Mouse (Mus musculus) lung, embryonic 15.5 days (tissue): ENCODE results near the gene 3110021N24Rik. TPM values are rescaled to one million over a fixed set of nuclear protein-coding genes. Genes with fewer than 3 reads are reported as not detected.
"Not testable (repeated sequence)": the region's sequence is repeated elsewhere in the genome, so short reads cannot be mapped to it uniquely, and the experiment has no call there.

Source experiments
- ATAC-seq: fragments of 200-750 bp; cut with Nextera tagmentation; 2 replicates; pipeline ENCODE4 v1.8.0; 2017; ENCODE audit warnings: moderate number of reproducible peaks, borderline replicate concordance; ENCODE audit not compliant: low FRiP score, low TSS enrichment; ENCODE audit errors: extremely low read depth
- H3K27ac ChIP-seq: fragments of 300-500 bp; sonication (generic); 2 replicates; pipeline ENCODE4 v1.5.1; 2015; ENCODE audit warnings: moderate library complexity, mild to moderate bottlenecking, inconsistent platforms
- H3K27me3 ChIP-seq: fragments of 300-500 bp; sonication (generic); 2 replicates; pipeline ENCODE4 v1.6.1; 2015; ENCODE audit warnings: inconsistent platforms
- H3K36me3 ChIP-seq: fragments of 300-500 bp; sonication (generic); 2 replicates; pipeline ENCODE4 v1.6.1; 2015; ENCODE audit warnings: inconsistent platforms
- H3K4me1 ChIP-seq: fragments of 300-500 bp; sonication (generic); 2 replicates; pipeline ENCODE4 v1.6.1; 2015; ENCODE audit warnings: inconsistent platforms
- H3K4me2 ChIP-seq: fragments of 300-500 bp; sonication (generic); 2 replicates; pipeline ENCODE4 v1.6.1; 2015; ENCODE audit warnings: inconsistent platforms, mild to moderate bottlenecking, moderate library complexity
- H3K4me3 ChIP-seq: fragments of 300-500 bp; sonication (generic); 2 replicates; pipeline ENCODE4 v1.5.1; 2015; ENCODE audit warnings: mild to moderate bottlenecking, inconsistent platforms
- H3K9ac ChIP-seq: fragments of 300-500 bp; sonication (generic); 2 replicates; pipeline ENCODE4 v1.6.1; 2015; ENCODE audit warnings: inconsistent platforms
- H3K9me3 ChIP-seq: fragments of 300-500 bp; sonication (generic); 2 replicates; pipeline ENCODE4 v1.6.1; 2016; ENCODE audit warnings: inconsistent platforms
- WGBS: fragments of 180-500 bp; shearing (Covaris S2); methylation state at CpG from one replicate; pipeline ENCODE4 v1.1.7; 2015; 5-methylcytosine and 5-hydroxymethylcytosine counted together
- polyA plus RNA-seq: library from polyadenylated mRNA; unstranded; fragments of >200 nt; fragmentation: Nextera tagmentation; extraction: Ambion mirVana; gene quantifications from 2 replicates; pipeline ENCODE4 v1.2.1, GENCODE M21; 2015

Gene 3110021N24Rik
- 1.8 and 2.0 TPM in 2 replicates for polyA plus RNA-seq

GRCm38 (mm10) chr4:108719349-108719748, at the start of gene 3110021N24Rik:
TSS of gene 3110021N24Rik (plus strand) at chr4:108719649.
- Histone ChIP-seq H3K36me3 (peaks cover 9% of the 10 kb centered on the region; the same call in 1 of the 2 replicates), H3K9ac (no peak within 1 kb of the TSS), H3K4me2 (no peak within 1 kb of the TSS), H3K4me3 (no peak within 1 kb of the TSS), H3K27ac (no peak within 1 kb of the TSS), H3K9me3 (no peaks in the 10 kb centered on the region), H3K27me3 (no peaks in the 10 kb centered on the region), H3K4me1 (no peaks in the 10 kb centered on the region)
- no peak for ATAC-seq
- 83% methylated on average over 5 of the region's 5 CpGs for WGBS

GRCm38 (mm10) chr4:108686156-108686555, 33.3 kb upstream of the 3110021N24Rik start:
- H3K9me3 ChIP-seq, result no peaks in the 10 kb centered on the region
- no peaks in the 10 kb centered on the region for H3K27me3 ChIP-seq
- no peak overlapping the region for H3K4me3 ChIP-seq
- H3K9ac ChIP-seq, result no peak overlapping the region
- no peak overlapping the region for H3K27ac ChIP-seq
- WGBS, result 72% methylated on average over 3 of the region's 3 CpGs
- peaks cover 18% of the 10 kb centered on the region for H3K36me3 ChIP-seq
- H3K4me2 ChIP-seq, result no peak overlapping the region
- H3K4me1 ChIP-seq, result no peaks in the 10 kb centered on the region
- no peak for ATAC-seq

GRCm38 (mm10) chr4:108687098-108687497, 32.4 kb upstream of the 3110021N24Rik start:
- H3K9ac ChIP-seq, H3K4me1 ChIP-seq, ATAC-seq, H3K27ac ChIP-seq, H3K27me3 ChIP-seq, H3K4me2 ChIP-seq, H3K9me3 ChIP-seq, H3K4me3 ChIP-seq: not testable (repeated sequence)
- 91% methylated on average over 6 of the region's 7 CpGs for WGBS
- peaks cover 19% of the 10 kb centered on the region for H3K36me3 ChIP-seq

GRCm38 (mm10) chr4:108690479-108690878, 29.0 kb upstream of the 3110021N24Rik start:
- whole genome bisulfite sequencing, result 93% methylated on average over 3 of the region's 3 CpGs
- no peak for ATAC-seq
- Histone ChIP-seq H3K9me3 (no peaks in the 10 kb centered on the region), H3K4me3 (no peak overlapping the region), H3K4me1 (no peaks in the 10 kb centered on the region), H3K9ac (no peak overlapping the region), H3K36me3 (peaks cover 23% of the 10 kb centered on the region), H3K27me3 (no peaks in the 10 kb centered on the region), H3K27ac (no peak overlapping the region), H3K4me2 (no peak overlapping the region)

- no peak overlapping the region for H3K4me3 ChIP-seq
- no peaks in the 10 kb centered on the region for H3K4me1 ChIP-seq
- peaks cover 23% of the 10 kb centered on the region for H3K36me3 ChIP-seq
- no peak overlapping the region for H3K9ac ChIP-seq
- no peaks in the 10 kb centered on the region for H3K27me3 ChIP-seq
- no peak overlapping the region for H3K4me2 ChIP-seq
- H3K27ac ChIP-seq, result no peak overlapping the region
- H3K9me3 ChIP-seq, result no peaks in the 10 kb centered on the region
- ATAC-seq, result no peak
Observed at GRCm38 (mm10) chr4:108691469-108691868, 28.0 kb upstream of the 3110021N24Rik start.

GRCm38 (mm10) chr4:108696934-108697333, 22.5 kb upstream of the 3110021N24Rik start:
- Histone ChIP-seq H3K36me3 (peaks cover 4% of the 10 kb centered on the region; the same call in 1 of the 2 replicates), H3K9me3 (no peaks in the 10 kb centered on the region), H3K4me1 (no peaks in the 10 kb centered on the region), H3K4me2 (no peak overlapping the region), H3K27ac (no peak overlapping the region), H3K9ac (no peak overlapping the region), H3K27me3 (no peaks in the 10 kb centered on the region), H3K4me3 (no peak overlapping the region)
- WGBS, result 59% methylated on average over 3 of the region's 3 CpGs
- no peak for ATAC-seq

- H3K9me3 ChIP-seq, result no peaks in the 10 kb centered on the region
- no peak overlapping the region for H3K9ac ChIP-seq
- no peaks in the 10 kb centered on the region for H3K4me1 ChIP-seq
- no peak overlapping the region for H3K27ac ChIP-seq
- WGBS, result 46% methylated on average over 5 of the region's 5 CpGs
- ATAC-seq, result no peak
- H3K36me3 ChIP-seq, result no peaks in the 10 kb centered on the region
- no peak overlapping the region for H3K4me2 ChIP-seq
- H3K4me3 ChIP-seq, result no peak overlapping the region
- no peaks in the 10 kb centered on the region for H3K27me3 ChIP-seq
Observed at GRCm38 (mm10) chr4:108708209-108708608, 11.2 kb upstream of the 3110021N24Rik start.

- 74% methylated on average over 3 of the region's 3 CpGs for WGBS
- no peaks in the 10 kb centered on the region for H3K9me3 ChIP-seq
Observed at GRCm38 (mm10) chr4:108721245-108721784, 1.9 kb downstream of the 3110021N24Rik start.

GRCm38 (mm10) chr4:108724102-108724501, 4.7 kb downstream of the 3110021N24Rik start:
- H3K27ac ChIP-seq, result no peak overlapping the region
- H3K9ac ChIP-seq, result no peak overlapping the region
- no peaks in the 10 kb centered on the region; the same call in 1 of the 2 replicates for H3K36me3 ChIP-seq
- no peak overlapping the region for H3K4me2 ChIP-seq
- H3K4me3 ChIP-seq, result no peak overlapping the region
- no peaks in the 10 kb centered on the region for H3K27me3 ChIP-seq
- ATAC-seq, result no peak
- H3K9me3 ChIP-seq, result no peaks in the 10 kb centered on the region
- WGBS, result 81% methylated on average over 2 of the region's 2 CpGs
- H3K4me1 ChIP-seq, result no peaks in the 10 kb centered on the region

More at GRCm38 (mm10) chr4:108721245-108721784, 1.9 kb downstream of the 3110021N24Rik start:
- H3K4me1 ChIP-seq, result no peaks in the 10 kb centered on the region
- H3K36me3 ChIP-seq, result peaks cover 9% of the 10 kb centered on the region; the same call in 1 of the 2 replicates
- no peak for ATAC-seq
- H3K4me3 ChIP-seq, result no peak overlapping the region
- H3K27ac ChIP-seq, result no peak overlapping the region
- H3K27me3 ChIP-seq, result no peaks in the 10 kb centered on the region
- H3K4me2 ChIP-seq, result no peak overlapping the region
- H3K9ac ChIP-seq, result no peak overlapping the region

- Histone ChIP-seq H3K4me1 (no peaks in the 10 kb centered on the region), H3K27ac (no peak overlapping the region), H3K9ac (no peak overlapping the region), H3K36me3 (no peaks in the 10 kb centered on the region), H3K27me3 (no peaks in the 10 kb centered on the region), H3K4me3 (no peak overlapping the region), H3K9me3 (no peaks in the 10 kb centered on the region), H3K4me2 (no peak overlapping the region)
- 76% methylated on average over 1 of the region's 1 CpGs for WGBS
- no peak for ATAC-seq
Observed at GRCm38 (mm10) chr4:108730450-108730849, 11.0 kb downstream of the 3110021N24Rik start.

- WGBS, result 44% methylated on average over 3 of the region's 3 CpGs
- no peak for ATAC-seq
Observed at GRCm38 (mm10) chr4:108731582-108731981, 12.1 kb downstream of the 3110021N24Rik start.

GRCm38 (mm10) chr4:108746160-108746873, 26.9 kb downstream of the 3110021N24Rik start:
- no peak overlapping the region for H3K9ac ChIP-seq
- no peak overlapping the region for H3K4me2 ChIP-seq
- WGBS, result 83% methylated on average over 3 of the region's 3 CpGs
- H3K9me3 ChIP-seq, result no peaks in the 10 kb centered on the region
- no peaks in the 10 kb centered on the region for H3K36me3 ChIP-seq
- no peak overlapping the region for H3K4me3 ChIP-seq
- no peaks in the 10 kb centered on the region for H3K4me1 ChIP-seq
- no peaks in the 10 kb centered on the region for H3K27me3 ChIP-seq
- ATAC-seq, result no peak
- H3K27ac ChIP-seq, result no peak overlapping the region

More at GRCm38 (mm10) chr4:108731582-108731981, 12.1 kb downstream of the 3110021N24Rik start:
- Histone ChIP-seq H3K27me3 (no peaks in the 10 kb centered on the region), H3K9me3 (no peaks in the 10 kb centered on the region), H3K9ac (no peak overlapping the region), H3K4me1 (no peaks in the 10 kb centered on the region), H3K4me3 (no peak overlapping the region), H3K36me3 (no peaks in the 10 kb centered on the region), H3K4me2 (no peak overlapping the region), H3K27ac (no peak overlapping the region)
